Mouse (Mus musculus): ENCODE results near the gene Phgdh.

DNA sequence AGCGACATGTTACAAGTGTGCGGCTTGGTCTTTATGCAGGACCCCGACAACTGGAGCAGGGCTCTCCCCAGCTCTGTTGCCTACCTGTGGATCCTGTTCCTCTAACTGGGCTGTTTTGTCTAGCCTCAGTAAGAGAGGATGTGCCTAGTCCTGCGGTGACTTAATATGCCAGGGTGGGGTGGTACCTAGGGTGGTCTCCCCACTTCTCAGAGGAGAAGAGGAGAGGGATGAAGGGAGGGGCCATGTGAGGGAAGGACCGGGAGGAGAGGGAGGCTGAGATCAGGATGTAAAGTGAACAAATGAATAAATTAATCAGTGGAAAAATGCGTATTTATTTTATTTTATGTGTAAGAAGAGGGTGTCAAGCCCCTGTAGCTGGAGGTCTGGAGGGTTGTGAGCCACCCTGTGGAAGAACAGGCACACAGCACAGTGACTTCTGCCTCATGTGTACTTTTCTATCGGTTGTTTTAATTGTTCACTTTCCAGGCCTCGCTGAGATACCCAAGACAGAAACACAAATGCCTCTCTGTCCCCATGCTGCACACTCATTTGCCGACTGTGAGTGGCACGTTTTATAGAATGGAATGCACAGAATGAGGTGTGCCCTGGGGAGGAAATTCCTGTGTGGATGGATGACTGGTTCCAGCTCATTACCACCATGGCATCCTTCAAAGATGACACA, 15.7 kb upstream of the Phgdh start:
- TF ChIP-seq POLR2A (IDR thresholded peaks at IDR 0.05; ENCODE audit: insufficient read depth, low read length) (no peak), CTCF (IDR thresholded peaks at IDR 0.05; ENCODE audit: low read depth, low read length) (no peak), EP300 (IDR thresholded peaks at IDR 0.05; ENCODE audit: insufficient read depth, low read depth, low read length) (no peak)

Data from ES-Bruce4 (cell line).